Mouse (Mus musculus) CD4-positive, CD25-positive, alpha-beta regulatory T cell, adult 4 months (primary cell): ENCODE data around the gene Itpr2. TPM values are rescaled to one million over a fixed set of nuclear protein-coding genes. Genes with fewer than 3 reads are reported as not detected.
A peak's percentile ranks its signal among the peaks of the same experiment; 100 is the strongest.

Experiments
- ATAC-seq: one replicate; pipeline ENCODE4 v1.8.0; 2017
- polyA plus RNA-seq, 2 experiments: library from polyadenylated mRNA; unstranded; fragments of 100-300 nt; shearing (Covaris generic); gene quantifications; one replicate each; pipeline ENCODE4 v1.2.1; 2017

The Itpr2 gene
- polyA plus RNA-seq, 2 experiments from 2014 or later: 69.7 to 84.1 TPM

DNA sequence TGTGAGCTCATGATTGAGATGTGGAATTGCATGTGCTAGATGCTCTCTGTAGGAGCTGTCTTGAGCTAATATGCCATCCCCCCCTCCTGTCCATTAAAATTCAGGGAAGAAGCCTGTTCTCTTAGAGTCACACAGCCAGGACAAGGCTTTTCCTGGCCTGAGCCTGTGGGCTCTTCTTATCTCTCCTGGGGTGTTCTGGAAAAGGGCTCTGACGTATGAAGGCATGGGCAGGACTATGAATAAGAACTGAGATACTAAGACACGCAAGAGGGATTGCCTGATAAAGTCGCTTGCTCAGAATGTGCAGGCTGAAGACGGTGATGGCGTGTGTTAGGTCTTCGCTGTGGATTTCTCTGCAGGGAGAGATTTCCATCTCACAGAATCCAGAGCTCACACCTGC is 361.9 kb downstream of the Itpr2 start:
- ATAC-seq: no peak

DNA sequence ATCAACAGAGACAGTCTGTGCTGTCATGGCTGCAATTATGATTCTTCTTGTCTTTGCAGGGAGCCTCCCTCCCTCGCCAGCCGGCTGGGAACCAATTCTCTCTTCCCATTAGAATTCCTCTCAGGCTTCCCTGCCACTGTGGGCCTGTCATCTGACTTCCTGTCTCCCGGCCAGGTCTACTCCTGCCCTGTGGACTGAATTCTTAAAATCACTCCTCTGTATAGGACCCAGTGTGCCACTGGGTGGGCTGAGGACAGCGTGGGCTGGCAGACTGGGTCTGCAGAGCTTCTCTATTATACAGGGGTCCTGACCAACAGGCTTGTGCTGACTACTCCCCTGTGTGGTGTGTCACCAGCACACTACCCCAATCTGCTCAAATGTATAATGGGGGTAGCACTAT is 365.4 kb downstream of the Itpr2 start:
- no peak for ATAC-seq

DNA sequence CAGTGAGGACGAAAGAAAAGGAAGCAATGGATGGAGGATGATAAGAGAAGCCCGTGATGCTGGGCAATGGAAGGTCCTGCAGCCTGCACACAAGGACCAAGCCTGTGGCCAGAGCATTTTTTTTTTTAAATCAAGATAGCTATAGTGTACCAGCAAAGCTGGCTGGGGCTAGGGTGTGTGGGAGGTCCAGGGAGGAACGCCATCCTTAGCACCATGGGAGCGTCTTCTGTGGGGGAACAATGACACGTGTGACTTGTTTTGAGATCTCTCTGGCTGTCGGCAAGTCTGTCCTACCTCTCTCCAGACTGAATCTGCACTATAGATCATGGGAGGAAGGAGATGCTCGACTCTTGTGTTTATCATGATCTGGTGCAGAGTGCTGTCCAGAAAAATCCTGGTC is 365.8 kb downstream of the Itpr2 start:
- ATAC-seq: no peak

DNA sequence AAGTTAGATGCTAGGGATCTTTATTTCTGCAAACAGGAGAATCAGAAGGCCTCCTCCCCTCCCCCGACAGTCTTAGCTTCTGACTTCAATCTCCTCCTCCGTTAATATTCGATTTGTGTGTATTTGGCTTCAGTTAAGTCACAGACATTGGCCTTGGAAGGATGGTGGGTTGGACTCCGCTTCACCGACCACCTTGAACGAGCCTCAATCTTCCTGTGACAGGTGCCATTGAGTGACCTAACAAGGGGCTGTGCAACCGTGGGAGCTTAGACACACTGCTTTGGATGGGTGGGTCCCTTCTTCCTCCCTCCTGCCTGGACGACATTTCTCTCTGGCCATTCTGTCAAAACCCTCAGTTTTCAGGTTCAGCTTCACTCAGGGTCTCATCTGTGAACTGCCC is 366.7 kb downstream of the Itpr2 start:
- ATAC-seq: no peak

DNA sequence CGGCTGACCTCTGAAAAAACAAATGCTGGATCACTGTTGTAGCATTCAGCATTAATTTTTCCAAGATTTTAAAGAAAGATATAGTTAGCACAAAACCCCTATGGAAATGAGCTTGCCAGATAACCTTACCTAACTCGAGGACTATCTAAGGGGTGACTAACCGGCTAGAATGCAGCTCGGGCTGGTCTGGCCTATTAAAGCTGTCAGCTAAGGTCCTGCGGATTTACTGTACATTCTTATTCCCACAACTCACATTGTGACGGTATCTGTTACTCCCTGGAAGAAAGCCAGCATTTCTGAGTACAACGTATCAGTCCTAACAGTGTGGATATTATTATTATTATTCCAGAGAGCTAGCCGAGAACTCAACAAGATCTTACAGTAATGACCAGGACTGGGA is 368.1 kb downstream of the Itpr2 start:
- no peak for ATAC-seq

DNA sequence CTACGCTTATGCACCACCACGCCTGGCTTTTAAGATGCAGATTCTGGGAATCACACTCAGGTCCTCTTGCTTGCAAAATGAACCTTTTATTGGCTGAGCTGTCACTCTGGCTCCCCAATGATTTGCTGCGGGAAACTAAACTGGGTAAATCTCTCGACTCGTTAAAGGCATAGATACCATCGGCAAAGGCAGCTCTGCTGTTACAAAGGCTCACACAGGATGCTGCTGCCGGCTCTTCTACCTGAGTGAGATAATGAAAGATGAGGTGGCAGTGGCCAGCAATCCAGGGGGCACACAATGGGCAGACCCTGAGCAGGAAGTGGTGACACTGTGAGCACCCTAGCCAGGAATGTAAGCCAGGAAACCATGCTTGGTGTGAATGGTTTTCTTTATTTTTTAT is 373.0 kb downstream of the Itpr2 start:
- no peak for ATAC-seq

DNA sequence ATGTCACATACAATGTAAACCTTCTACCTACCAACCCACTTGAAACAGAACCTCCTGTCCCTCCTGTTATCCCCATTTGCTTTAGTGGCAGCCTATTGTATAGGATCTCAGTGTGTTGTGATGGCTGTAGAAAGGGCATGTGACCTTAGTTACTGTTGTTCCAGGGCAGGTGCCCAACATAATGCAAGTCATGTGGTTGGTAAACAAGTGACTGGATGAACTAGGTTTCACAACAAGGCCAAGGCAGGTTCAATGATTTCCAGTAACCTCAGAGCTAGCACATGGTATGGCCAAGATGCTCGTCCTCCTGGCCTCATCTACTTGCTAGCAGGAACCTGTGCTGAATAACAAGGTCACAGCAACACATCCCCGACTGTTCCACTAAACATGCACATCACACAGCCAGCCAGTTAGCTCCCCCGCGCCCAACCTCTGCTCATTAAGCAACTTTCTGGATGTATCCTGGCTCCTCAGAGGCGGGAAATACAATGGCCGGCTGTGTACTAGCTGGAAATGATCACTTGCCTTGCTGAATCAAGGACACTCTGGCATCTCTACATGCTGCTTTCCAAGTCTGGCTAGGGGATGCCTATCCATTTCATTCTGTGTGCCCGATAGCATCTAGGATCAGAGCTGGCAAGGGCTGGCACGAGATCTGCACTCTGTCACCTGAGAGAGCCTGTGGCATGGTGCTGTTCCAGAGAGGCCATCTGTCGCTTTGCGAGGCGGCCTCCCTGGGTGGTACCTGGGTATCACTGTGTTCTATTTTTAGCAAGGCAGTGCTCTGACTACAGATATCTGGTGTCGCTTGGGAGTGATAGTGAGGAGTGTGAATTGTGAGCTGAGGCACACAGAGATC is 375.0 kb downstream of the Itpr2 start:
- ATAC-seq: no peak

DNA sequence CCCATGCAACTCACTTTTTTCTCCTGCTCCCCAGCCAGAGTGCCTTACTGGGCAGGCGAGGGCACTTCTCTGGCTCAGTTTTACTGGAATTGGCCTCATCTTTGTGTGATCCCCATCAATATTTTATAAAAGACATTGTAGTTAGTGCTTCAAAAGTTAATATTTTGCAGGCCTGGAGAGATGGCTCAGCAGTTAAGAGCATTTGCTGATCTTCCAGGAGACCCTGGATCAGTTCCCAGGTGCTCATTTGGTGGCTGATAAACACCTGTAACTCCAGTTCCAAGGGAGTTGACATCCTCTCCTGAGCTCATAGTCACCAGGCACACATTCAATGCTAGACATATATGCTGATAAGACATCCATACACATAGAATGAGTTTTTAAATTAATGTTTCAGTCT is 376.4 kb downstream of the Itpr2 start:
- no peak for ATAC-seq

DNA sequence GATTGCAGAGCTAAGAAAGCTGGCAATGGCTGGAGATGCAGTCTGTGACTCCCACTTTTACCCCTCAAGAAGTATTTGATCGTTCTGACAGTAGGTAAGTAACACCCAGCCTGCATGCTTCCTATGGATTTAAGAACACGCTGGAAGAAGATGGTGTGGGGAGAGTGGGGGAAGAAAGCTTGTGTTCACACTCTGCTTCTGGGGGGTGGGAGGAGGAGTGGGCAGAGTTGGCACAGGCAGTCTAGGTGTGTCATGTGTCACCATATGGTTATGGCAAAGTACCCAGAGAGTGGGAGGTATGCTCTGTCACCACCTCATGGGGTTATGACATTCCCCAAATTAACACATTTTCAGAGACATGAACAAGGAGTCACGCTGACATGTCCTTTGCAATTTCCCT is 377.5 kb downstream of the Itpr2 start:
- ATAC-seq: no peak

DNA sequence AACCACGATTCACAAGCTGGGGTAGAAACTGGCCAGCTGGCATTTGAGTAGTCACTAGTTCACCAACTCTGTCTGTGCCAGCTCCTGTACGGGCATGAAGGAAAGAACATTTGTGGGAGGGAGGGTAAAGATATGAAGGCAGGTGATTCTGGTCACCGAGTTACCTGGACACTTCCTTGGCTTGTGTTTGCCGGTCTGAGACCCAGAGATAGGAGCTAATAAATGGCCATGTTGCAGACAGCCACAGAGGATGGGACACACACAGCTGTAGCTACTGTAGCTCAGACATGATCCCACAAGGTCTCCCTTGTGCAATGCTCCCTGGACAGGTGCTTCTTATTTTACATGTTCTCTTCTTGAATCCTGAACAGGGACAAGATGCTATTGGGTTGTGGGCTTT is 378.4 kb downstream of the Itpr2 start:
- ATAC-seq: no peak

DNA sequence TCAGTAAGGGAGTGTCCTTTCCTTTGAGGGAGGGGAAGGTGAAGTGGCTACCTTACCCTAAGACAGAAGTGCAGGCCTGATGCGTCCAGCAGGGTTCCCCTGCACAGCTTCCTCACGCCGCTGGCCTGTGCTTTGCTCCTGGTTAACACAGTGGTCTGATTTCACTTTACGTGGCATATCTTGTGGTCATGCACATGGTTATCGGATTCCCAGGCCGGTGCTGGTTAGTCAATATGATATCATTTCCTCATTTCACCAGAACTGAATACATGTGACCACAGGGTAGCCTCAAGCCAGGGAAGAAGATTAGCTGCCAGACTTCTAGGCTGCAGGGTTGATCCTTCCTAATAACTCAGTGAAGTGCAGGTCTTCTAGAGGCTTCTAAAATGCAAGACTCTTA is 381.9 kb downstream of the Itpr2 start:
- no peak for ATAC-seq

DNA sequence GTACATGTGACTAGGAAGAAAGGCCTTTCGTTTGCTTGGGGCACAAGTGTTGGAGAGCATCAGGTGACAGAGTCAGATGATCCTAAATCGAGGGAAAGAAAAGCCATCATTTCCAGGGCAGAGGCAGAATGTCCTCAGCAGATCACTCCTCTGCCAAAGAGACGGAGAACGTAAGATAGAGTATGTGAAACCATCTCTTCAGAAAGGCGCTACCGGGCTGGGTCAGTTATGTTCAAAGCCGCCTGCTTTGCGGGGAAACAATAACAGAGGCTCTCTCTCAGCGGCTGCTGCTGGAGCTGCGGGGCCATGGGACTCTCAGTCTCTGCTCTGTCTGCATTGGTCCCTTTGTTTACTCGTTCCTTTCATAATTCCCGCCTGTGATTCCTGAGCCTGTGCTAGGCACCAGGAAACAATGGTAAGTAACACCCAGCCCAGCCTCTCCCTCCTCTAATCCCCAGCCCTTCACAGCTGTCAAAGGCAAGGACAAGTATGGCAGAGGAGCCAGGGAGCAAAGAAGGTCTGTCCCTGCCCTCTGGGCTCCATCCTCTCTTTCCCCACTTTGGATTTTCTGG is 387.2 kb downstream of the Itpr2 start:
- no peak for ATAC-seq

DNA sequence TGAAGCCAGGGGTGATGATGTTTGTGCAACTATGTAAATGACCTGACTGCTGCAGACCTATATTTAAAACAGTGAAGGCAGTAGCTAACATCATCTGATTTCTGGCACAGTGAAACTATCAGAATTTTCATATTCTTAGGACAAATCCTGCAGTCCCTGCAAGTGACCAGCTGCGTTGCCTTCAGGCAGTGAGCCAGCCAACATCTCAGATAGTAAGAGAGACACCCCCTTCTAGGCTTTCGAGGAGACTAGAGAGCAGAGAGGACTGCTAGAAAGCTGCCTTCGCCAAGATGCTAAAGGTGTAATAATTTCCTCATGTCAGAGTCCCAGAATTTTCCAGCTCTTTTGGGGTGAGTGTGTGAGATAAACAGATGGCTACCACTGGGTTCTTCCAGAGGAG is 388.0 kb downstream of the Itpr2 start:
- ATAC-seq: no peak

DNA sequence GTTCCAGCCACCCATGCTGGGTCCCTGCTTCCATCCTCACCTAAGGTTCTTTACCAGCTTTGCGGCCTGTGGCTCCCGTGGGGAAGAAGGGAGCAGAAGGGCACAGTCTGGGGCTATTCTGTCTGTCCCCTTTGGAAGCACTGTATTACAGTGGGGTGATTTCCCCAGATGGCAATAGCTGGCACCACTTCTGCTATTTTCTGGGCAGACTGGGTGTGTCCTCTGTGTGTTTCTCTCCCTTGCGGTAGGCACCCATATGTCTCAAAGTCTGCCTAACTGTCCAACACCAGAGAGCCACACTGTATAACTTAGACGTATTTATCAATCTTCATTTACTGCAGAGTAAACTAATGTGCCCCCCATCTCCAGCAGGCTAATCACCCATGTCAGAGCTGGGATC is 388.9 kb downstream of the Itpr2 start:
- no peak for ATAC-seq

DNA sequence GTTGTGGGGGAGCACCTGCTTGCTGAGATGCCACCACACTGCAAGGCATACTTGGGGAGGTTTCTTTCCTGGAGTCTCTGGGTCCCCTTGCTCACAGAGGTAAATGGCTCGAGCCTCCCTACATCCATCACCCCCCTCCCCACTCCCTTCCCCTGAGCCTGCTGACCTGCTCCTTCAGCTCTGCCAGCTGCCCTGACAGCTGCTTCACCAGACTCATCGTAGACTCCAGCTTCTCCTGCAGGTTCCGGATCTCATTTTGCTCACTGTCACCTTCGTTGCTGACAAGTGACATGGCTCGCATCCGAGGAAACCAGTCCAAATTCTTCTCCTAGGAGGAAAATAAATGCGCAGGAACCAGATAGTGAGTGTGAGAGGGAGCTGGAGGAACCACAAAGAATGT is 389.8 kb downstream of the Itpr2 start:
- no peak for ATAC-seq

DNA sequence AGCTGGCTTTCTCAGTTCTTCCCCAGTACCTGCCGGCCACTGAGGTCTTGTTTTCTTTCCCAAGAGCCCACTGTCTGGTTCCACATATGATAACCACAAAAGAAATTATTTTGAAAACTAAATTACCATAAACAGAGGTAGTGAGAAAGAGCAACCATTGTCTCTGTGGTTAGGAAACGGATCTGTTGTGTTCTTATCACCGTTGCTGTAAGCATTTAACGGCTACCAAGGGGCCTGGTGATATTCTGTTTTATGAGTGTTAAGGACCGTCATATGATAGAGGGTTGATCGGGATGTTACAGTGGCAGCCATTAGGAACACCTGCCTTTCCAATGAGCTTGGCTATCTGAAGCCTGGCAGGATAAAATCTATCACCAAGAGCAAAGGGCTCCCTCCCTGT is 390.2 kb downstream of the Itpr2 start:
- no peak for ATAC-seq

DNA sequence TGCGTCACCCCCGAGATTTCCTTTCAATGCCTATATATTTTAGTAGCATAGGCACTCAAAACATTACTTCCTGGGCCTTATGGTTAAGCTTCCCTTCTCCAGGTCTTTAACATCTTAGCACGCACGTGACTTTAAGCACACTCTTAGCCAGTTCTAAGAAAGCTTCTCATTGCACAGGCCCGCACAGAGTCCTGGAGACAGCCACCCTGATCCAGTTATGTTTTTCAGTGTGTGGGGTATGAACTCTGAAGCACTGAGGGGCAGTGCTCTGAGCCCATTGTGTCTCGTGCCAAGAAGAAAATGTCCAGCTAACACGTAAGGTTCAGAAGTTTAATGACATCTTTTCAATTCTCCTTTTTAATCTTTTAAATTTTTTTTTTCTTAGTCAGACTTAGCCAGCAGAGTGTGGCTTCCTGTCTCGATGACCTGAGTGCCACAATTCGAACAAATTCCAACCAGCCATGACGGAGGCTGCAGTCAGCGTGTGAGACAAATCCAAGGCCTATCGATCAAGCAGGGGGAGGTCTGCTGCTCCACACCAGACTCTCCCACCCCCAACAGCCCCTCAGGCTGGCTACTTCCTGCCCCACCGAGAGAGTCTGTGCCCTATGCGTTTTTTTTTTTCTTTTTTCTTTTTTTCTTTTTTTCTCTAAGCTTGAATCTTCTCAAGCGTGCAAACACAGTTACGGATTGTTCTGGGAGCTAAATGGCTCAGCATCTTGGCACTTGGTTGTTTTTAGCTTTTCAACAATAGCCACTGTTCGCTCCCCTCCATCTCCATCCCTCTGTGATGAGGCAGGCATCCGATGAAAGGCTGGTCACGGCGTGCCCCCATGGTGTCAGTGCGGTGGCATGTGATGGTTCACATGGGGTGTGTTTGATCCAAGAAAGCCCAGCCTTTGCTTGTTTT is 390.9 kb downstream of the Itpr2 start:
- ATAC-seq: no peak

DNA sequence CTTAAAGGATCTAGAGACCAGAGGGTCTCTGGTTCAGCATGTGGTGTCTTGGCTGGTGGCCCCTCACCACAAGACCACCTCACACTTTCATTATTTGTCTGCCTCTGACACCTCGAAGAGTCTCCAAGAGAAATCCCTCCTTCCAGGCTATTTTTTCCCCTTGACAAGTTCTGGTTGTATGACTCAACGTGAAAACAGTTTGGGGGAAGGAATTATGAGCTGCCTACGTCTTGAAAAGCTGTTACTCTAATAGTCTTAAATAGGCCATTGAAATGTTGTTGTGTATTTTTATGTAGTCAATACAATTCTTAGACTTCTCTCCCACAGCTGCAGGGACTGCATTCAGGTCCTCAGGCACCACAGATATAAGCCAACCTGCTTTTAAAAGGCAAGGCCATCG is 391.6 kb downstream of the Itpr2 start:
- no peak for ATAC-seq

DNA sequence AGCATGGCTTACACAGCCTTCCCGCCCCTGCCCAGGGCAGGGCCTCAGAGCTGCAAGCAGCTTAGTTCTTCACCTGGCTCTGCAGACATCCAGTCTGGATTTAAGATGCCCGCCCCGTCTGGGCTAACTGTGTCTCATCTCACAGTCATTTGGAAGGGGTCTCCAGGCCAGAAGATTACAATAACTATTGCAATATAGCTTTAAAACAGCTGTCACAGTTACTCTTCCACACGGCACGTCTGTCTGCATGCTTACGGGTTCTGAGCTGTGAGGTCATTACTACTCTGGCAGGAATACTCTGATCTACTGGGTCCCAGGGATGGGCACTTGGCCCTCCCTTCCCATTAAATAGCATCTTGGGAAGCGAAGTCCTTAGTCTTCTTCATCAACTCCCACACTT is 393.3 kb downstream of the Itpr2 start:
- ATAC-seq: no peak

DNA sequence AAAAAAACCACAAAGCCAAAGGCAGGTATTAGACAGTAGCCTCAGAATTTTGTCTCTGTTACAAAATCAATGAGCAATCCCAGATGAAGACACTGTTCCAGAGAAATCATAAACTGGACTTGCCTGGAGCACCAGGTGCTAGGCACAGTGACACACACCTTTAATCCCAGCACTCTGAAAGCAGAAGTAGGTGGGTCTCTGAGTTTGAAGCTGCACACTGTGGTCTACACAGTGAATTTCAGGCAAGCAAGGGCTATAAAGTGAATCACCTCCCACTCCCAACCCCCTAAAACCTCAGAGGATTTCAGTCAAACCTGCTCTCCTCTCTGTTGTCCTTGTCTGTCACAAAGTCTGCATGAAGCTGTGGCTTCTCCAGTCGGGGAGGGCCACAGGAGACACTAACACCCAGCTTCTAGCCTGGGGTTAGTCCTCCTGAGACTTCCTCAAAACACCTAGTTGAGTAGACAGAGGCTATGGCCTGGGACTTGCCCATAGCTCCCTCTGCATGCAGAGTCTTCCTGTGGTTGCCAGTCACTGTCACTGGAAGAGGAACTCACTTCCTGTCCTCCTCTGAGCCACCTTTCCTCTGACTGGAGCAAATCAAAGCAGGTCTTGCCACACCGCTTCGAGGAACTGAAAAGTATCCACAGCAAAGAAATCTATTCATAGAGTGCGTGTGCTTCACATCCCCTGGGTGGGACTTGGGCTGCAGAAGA is 394.7 kb downstream of the Itpr2 start:
- peak; percentile 86 for ATAC-seq

DNA sequence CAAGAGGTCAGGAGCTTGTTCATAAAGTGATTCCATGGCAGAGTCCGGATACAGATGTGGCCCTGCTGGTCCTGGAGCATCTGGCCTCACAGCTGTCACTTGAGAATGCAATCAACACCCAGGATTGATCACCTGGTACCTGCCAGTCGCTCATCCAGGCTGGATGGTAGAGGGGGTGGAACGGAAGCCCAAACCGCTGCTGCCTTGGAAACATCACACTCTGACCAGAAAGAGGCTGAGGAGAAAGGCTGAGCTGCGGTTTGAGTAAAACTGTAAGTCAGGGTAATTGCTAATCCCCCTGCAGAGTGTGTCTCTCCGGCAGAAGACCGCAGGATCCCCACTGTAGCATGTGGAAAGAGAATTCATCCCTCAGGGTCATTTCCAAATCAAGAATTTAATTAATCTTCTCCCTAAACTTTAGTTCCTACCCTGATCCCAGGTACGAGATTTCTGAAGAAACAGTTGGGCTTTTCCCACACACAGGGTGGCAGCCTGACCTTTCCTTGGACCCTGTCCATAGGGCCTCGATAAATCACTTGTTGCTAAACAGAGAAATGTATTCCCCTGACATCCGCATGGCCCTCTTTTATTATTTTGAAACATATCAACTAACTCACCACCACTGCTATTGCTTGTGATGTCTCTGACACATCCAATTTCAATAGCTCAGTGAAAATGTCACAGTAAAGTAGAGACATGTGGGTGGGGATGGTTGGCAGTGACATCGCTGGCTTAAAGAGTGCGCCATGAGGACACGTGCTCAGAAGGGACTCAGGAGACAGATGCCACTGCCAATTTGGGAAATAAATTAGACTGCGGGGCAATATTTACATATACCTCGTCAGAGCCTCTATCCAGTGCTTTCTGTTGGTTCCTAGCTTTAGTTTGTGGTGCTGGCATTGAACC is 418.7 kb downstream of the Itpr2 start:
- ATAC-seq: no peak

DNA sequence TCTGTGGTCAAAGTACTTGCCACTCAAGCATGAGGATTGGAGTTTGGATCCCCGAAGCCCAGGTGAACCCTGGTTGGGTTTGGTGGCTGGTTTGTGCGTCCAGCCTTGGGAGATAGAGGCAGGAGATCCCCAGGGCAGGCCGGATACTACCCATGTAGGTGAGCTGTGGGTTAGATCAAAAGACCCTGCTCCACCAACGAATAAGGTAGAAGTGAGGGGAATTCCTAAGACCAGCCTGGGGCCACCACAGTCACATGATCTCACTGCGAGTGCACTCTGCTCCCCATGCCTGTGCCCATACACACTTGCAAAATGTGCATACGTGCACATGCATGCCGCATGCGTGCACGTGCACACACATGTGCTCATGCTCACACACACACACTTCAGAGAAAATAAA is 419.5 kb downstream of the Itpr2 start:
- peak; percentile 39 for ATAC-seq
